Mouse (Mus musculus): ENCODE results near the gene Tmem169. TPM values are rescaled to one million over a fixed set of nuclear protein-coding genes. Genes with fewer than 3 reads are reported as not detected.
"Not testable (repeated sequence)": the region's sequence is repeated elsewhere in the genome, so short reads cannot be mapped to it uniquely, and the experiment has no call there.

The Tmem169 gene
- 21.4 and 27.8 TPM in 2 replicates for polyA plus RNA-seq (2012; rRNA removed)

DNA sequence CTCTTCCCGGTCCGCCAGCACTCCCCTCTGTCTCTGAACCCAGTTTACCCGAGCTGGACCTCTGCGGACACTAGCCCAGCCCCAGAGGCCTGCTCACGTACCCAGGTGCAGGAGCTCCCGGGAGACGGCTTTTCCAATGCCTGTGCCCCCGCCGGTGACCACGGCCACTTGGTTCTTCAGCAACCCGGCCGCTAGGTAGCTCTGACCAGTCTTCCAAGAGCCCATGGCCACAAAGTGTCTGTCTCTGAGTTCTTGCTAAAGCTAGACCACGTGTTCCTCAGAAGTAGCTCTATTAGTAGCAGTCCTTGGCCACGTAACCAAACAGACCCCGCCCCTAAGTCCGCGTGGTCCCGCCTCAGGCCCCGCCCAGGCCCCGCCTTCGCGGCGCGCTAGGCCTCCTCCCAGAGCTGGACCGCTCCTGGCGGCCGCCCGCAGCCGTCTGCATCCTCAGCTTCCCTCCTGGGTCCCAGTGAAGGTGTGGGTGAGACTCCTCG lies at the start of gene Tmem169, which contains the start of gene Pecr:
TSS of gene Tmem169 (plus strand) at position 378 of the 494 bp plus-strand sequence.
TSS of gene Pecr (minus strand) at position 323 of the 494 bp plus-strand sequence.
- peak; percentile 83; the same call in 1 of the 2 replicates for TF ChIP-seq POLR2A (IDR thresholded peaks at IDR 0.05; ENCODE audit: borderline replicate concordance, extremely low read depth, insufficient read depth, insufficient read length, poor library complexity, severe bottlenecking)
- TF ChIP-seq CTCF (IDR thresholded peaks at IDR 0.05; ENCODE audit: borderline replicate concordance, extremely low read depth, insufficient read depth, insufficient read length): peak; percentile 21; the same call in 1 of the 2 replicates
- peak; percentile 97 for DNase-seq (ENCODE audit: low read depth)

DNA sequence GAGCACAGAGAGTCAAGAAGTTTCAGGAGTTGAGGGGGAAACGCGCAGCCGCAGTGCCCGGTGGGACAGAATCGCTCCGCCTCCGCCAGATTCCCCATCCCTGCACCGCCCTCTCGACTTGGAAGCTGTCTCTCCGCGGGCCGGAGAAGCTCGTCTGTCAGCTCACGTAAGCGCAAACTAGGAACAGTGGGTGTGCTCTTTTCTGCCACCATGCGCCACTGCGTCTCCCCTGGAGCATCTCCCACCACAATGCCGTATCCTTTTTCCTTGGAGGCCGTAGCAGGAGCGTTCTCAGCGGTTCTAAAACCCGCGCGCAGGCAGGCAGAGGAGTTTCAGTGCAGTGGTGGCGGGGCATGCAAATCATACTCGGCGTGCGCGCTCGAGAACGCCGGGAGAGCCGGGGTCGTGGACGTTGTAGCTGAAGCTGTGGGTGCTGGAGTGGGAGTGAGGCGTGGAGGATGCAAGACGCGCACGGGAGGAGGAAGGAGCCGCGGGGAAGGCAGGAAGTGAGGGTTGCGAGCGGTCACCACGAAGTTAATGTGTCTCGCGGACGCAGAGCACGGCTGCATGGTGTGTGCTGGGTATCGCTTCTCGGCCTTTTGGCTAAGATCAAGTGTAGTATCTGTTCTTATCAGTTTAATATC lies 47.7 kb upstream of the Tmem169 start:
- peak; percentile 91 for DNase-seq (ENCODE audit: low read depth)

DNA sequence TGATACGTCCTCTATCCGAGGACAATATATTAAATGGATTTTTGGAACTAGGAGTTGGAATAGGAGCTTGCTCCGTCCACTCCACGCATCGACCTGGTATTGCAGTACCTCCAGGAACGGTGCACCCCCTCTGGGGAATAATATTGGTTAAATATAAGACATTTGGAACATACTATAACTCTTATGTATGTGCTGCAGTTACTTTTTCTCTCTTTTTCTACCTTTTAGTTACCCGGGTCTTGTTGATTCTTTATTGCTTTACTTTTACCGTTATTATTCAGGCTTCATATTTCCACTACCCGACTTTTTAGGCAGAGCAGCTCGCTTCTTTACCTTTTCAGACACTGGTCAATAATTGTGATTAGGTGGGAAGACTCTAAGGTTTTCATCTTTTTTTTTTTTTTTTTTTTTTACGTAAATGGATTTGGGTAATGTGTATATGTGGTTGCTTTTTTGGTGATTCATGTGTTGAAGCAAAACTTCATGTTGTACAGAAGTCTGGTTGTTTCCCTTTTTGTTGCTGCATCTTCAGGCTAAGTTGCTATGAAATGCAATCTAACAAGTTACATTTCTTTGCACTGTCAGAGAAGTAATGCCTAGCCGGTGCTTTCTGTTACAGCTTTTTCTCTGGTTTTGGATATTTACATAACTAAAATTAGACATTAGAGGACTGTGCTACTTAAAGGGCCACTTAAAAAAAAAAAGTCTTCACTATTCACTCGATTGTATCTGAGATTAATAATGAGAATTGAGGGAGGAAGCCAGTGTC lies 47.0 kb upstream of the Tmem169 start:
- TF ChIP-seq CTCF (IDR thresholded peaks at IDR 0.05; ENCODE audit: borderline replicate concordance, extremely low read depth, insufficient read depth, insufficient read length): no peak
- TF ChIP-seq POLR2A (IDR thresholded peaks at IDR 0.05; ENCODE audit: borderline replicate concordance, extremely low read depth, insufficient read depth, insufficient read length, poor library complexity, severe bottlenecking): no peak
- DNase-seq (ENCODE audit: low read depth): peak; percentile 54

DNA sequence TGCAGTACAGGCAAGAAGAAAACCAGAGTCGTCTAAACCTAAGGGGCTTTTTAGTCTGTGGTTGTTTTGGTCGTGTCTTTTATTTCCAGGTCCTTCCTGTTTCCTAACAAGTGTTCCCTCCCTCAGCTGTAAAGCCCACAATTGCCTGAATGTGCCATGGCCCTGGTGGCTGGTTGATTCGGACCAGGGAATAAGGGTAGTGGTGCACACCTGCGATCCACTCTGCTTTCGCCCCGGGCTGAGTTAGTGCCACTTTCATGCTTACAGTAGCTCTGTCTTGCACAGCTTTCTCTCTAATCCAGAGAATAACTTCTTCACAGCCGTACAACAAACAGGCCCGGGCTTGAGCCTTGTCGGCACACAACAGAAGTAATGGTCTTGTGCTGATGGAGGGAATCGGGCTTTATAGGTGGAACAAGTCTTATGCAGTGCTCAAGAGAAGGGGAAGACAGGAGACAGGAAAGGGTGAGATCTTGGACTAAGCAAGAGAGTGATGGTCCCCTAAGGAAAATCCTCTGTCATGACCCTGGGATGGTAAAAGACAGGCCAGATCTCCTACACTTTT lies 46.1 kb upstream of the Tmem169 start:
- TF ChIP-seq POLR2A (IDR thresholded peaks at IDR 0.05; ENCODE audit: borderline replicate concordance, extremely low read depth, insufficient read depth, insufficient read length, poor library complexity, severe bottlenecking) (no peak), CTCF (IDR thresholded peaks at IDR 0.05; ENCODE audit: borderline replicate concordance, extremely low read depth, insufficient read depth, insufficient read length) (no peak)
- DNase-seq (ENCODE audit: low read depth): no peak

DNA sequence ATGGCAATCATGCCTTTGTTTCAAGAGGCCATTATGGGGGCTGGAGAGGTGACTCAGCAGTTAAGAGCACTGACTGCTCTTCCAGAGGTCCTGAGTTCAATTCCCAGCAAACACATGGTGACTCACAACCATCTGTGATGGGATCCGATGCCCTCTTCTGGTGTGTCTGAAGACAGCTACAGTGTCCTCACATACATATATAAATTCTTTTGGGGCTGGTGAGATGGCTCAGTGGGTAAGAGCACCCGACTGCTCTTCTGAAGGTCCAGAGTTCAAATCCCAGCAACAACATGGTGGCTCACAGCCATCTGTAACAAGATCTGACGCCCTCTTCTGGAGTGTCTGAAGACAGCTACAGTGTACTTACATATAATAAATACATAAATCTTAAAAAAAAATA lies 45.1 kb upstream of the Tmem169 start:
- not testable (repeated sequence) for DNase-seq (ENCODE audit: low read depth)

DNA sequence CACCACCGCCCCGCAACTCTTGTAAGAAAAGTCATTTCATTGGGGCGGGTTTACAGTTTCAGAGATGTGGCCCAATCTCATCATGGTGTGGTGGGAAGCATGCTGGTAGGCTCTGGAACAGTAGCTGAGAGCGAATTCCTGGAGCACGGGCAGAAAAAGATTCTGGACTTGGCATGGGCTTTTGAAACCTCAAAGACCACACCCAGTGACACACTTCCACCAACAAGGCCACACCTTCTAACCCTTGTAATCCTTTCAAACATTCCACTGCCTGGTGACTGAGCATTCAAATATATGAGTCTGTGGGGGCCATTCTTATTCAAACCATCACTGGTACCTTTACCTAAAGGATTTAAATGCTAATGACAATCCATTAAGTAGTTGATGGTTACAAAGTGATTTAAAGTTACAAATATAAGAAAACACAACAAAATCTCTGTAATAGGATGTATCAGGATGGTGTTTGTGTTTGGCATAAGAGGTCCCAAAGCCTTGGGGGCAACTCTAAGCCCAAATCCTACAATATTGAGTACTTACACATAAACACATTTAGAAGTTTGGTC lies 41.5 kb upstream of the Tmem169 start:
- TF ChIP-seq CTCF (IDR thresholded peaks at IDR 0.05; ENCODE audit: borderline replicate concordance, extremely low read depth, insufficient read depth, insufficient read length) (no peak), POLR2A (IDR thresholded peaks at IDR 0.05; ENCODE audit: borderline replicate concordance, extremely low read depth, insufficient read depth, insufficient read length, poor library complexity, severe bottlenecking) (no peak)
- no peak for DNase-seq (ENCODE audit: low read depth)

DNA sequence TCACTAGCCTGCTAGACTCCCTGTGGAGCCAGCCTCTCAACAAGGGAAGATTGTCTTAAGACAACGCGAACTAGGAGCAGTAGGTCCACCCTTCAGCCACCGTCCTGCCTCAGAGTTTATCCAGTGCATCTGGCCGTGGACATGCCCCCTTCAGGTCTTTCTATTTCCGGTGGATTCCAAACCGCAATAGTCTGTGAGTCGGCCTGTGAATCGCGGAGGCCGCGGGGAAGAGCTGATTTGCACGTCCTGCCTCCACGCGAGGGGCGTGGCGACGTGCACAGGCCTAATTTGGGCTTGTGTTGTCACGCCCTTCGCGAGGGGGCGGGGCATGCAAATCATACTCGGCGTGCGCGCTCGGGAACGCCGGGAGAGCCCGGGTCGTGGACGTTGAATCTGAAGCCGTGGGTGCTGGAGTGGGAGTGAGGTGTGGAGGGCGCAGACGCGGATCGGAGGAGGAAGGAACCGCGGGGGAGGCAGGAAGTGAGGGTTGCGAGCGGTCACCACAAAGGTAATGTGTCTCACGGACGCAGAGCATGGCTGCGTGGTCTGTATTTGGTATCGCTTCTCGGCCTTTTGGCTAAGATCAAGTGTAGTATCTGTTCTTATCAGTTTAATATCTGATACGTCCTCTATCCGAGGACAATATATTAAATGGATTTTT lies 40.4 kb upstream of the Tmem169 start:
- TF ChIP-seq CTCF (IDR thresholded peaks at IDR 0.05; ENCODE audit: borderline replicate concordance, extremely low read depth, insufficient read depth, insufficient read length) (no peak), POLR2A (IDR thresholded peaks at IDR 0.05; ENCODE audit: borderline replicate concordance, extremely low read depth, insufficient read depth, insufficient read length, poor library complexity, severe bottlenecking) (peak; percentile 71; the same call in 1 of the 2 replicates)
- peak; percentile 98 for DNase-seq (ENCODE audit: low read depth)

DNA sequence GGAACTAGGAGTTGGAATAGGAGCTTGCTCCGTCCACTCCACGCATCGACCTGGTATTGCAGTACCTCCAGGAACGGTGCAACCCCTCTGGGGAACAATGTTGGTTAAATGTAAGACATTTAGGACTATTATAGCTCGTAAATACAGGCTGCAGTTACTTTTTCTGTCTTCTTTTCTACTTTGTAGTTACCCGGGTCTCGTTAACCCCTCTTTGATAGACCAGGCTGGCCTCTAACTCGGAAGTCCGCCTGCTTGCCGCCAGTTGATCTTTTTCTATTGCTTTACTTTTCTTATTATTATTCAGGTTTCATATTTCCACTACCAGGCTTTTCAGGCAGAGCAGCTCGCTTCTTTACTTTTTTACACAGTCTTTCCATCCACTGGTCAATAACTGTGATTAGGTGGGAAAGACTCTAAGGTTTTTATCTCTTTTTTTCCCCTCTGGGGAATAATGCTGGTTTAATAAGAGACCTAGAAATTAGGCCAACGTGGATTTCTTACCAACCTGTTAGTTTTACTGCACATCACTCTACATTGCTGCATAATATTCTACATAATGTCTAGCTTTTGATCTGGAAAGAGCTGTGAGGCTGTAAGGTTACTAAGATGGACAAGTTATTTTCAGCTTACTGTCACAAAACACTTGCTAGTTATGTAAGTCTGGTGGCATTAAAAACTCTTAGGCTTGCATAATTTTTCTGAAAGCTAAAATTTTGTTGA lies 39.7 kb upstream of the Tmem169 start:
- peak; percentile 93 for DNase-seq (ENCODE audit: low read depth)
- TF ChIP-seq CTCF (IDR thresholded peaks at IDR 0.05; ENCODE audit: borderline replicate concordance, extremely low read depth, insufficient read depth, insufficient read length): no peak
- 0 out of 2 replicates have a peak, but pooled peaks have one; percentile 30 for TF ChIP-seq POLR2A (IDR thresholded peaks at IDR 0.05; ENCODE audit: borderline replicate concordance, extremely low read depth, insufficient read depth, insufficient read length, poor library complexity, severe bottlenecking)

DNA sequence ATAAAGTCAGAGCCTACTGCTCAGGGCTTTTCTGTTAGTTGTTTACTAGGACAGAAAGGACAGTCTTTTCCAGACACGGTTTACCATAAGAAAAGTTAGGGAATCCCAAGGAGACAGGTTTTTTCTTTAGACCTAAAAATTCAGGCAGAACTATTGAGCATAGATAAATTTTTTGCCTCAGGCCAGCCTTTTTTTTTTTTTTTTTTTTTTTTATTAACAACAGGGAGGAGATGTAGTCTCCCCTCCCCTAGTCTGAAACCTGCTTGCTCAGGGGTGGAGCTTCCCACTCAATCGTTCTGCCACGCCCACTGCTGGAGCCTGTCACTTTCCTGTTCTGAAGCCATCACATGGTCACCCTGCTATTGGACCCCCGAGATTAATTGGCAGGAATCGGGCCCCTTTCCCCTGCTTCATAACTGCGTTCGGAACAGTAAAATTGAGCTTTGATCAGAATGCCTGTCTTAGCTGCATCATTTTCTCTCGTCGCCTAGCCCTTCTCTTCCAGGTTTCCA lies 35.9 kb upstream of the Tmem169 start:
- not testable (repeated sequence) for DNase-seq (ENCODE audit: low read depth)

DNA sequence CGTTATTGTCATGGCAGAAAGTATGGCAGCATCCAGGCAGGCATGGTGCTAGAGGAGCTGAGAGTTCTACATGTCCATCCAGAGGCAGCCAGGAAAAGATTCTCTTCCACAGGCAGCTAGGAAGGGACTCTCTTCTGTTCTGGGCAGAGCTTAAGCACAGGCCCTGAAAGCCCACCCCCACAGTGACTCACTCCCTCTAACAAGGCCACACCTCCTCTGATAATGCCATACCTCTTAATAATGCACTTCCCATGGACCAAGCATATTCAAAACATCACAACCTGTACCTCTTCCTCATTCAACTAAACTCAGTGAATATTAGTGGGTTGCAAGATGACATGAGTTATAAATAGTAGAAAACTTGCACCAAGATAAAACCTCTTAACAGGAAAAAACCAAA lies 32.4 kb upstream of the Tmem169 start:
- no peak for DNase-seq (ENCODE audit: low read depth)
- TF ChIP-seq CTCF (IDR thresholded peaks at IDR 0.05; ENCODE audit: borderline replicate concordance, extremely low read depth, insufficient read depth, insufficient read length): no peak

All from brain, embryonic 14.5 days (tissue).